Mouse (Mus musculus): ENCODE data around the gene Ackr1.

Gene Ackr1

DNA sequence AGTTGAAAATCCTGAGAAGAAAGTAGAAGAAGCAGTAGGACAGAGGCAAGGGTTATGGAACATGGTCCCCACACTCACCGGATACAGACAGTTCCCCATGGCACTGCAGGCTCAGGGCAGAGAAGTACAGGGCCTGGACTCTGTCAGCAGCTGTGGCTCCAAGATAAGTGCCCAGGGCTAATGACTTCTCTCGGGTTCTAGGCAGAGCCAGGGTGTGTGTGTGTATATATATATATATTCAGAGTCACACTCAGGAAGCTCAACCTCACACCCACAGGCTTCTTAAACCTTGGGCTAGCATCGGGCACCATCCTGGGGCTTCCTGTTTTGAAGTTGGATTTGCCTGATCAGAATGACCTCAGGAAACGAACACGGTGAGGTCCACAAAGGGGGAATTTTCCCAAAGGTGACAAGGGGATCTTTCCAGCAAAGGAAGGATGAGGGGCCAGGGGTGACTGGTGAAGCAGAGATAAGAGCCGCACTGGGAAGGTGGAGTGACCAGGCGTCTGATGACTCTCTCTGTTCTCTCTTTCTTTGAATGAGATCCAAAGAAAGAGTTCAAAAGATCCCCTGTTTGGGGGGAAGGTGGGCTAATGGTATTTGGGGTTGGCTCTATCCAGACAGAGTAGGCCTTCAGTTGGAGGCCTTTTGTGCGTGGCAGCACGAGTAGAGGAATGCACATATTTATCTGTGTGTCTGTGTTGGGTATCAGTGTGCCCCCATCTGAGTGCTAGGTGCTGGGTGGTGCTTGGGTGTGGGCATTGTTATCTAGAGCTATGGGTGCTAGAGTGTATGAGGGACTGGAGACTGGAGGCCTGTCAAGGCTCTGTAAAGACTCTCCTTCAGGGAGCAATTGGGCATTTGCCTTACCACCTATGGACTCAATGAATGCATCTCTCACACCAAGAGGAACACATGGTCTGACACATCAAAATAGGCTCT lies at the start of gene Ackr1:
TSS of gene Ackr1 (minus strand) at position 439 of the 942 bp plus-strand sequence.
- Histone ChIP-seq H3K27me3 (ENCODE audit: control insufficient read depth, insufficient read depth, low read length, poor library complexity, severe bottlenecking) (no peaks in the 10 kb centered on the region), H3K36me3 (ENCODE audit: control insufficient read depth, insufficient read depth, low read length, poor library complexity, severe bottlenecking) (no peaks in the 10 kb centered on the region)
- no peak for DNase-seq (ENCODE audit: low read depth, low spot score)

DNA sequence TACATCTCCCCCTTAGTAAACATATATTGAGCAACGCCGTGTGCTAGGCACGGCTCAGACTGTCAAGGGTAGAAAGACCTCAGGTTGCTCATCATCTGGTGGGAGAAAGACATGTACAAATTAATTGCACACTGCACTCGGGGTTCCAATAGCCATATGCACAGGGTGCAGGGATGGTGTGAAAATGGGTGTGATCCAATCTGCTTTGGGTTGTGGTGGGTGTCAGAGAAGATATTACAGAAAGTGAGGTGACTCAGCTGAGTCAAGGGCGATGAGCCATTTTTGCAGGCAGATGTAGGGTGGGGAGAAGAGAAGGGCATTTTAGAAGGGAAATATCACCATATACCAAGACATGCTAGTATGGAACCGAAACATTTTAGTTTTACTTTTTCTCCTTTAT lies 47.9 kb upstream of the Ackr1 start:
- Histone ChIP-seq H3K36me3 (ENCODE audit: control insufficient read depth, insufficient read depth, low read length, poor library complexity, severe bottlenecking) (no peaks in the 10 kb centered on the region), H3K27me3 (ENCODE audit: control insufficient read depth, insufficient read depth, low read length, poor library complexity, severe bottlenecking) (no peaks in the 10 kb centered on the region; the same call in 1 of the 2 replicates)
- DNase-seq (ENCODE audit: low read depth, low spot score): no peak

- Histone ChIP-seq H3K36me3 (ENCODE audit: control insufficient read depth, insufficient read depth, low read length, poor library complexity, severe bottlenecking) (no peaks in the 10 kb centered on the region), H3K27me3 (ENCODE audit: control insufficient read depth, insufficient read depth, low read length, poor library complexity, severe bottlenecking) (no peaks in the 10 kb centered on the region; the same call in 1 of the 2 replicates)
- peak; percentile 52 for DNase-seq (ENCODE audit: low read depth, low spot score)
Measured at GRCm38 (mm10) chr1:173377380-173378112, 44.0 kb upstream of the Ackr1 start.

GRCm38 (mm10) chr1:173374020-173374419 lies 40.5 kb upstream of the Ackr1 start:
- Histone ChIP-seq H3K36me3 (ENCODE audit: control insufficient read depth, insufficient read depth, low read length, poor library complexity, severe bottlenecking) (no peaks in the 10 kb centered on the region), H3K27me3 (ENCODE audit: control insufficient read depth, insufficient read depth, low read length, poor library complexity, severe bottlenecking) (no peaks in the 10 kb centered on the region)
- DNase-seq (ENCODE audit: low read depth, low spot score): no peak

DNA sequence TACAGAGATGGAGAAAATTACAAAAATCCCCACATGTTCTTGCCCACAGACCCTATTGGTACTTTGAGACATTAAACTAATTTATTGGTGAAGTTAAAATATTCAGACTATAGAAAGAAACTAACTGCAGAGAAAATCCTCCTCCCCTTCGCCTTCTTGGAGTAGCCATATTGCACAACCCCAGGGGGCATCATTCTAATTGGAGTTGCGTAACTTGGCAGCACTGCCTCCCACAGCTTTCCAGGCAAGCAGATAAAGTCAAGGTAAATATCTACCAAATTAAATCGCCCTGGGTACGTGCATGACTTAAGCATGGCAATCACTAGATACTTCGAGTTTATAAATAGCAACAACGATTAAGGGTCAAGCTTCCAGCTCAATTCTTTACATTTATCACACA lies 38.0 kb upstream of the Ackr1 start:
- H3K36me3 ChIP-seq (ENCODE audit: control insufficient read depth, insufficient read depth, low read length, poor library complexity, severe bottlenecking): no peaks in the 10 kb centered on the region
- no peak for DNase-seq (ENCODE audit: low read depth, low spot score)
- H3K27me3 ChIP-seq (ENCODE audit: control insufficient read depth, insufficient read depth, low read length, poor library complexity, severe bottlenecking): no peaks in the 10 kb centered on the region

DNA sequence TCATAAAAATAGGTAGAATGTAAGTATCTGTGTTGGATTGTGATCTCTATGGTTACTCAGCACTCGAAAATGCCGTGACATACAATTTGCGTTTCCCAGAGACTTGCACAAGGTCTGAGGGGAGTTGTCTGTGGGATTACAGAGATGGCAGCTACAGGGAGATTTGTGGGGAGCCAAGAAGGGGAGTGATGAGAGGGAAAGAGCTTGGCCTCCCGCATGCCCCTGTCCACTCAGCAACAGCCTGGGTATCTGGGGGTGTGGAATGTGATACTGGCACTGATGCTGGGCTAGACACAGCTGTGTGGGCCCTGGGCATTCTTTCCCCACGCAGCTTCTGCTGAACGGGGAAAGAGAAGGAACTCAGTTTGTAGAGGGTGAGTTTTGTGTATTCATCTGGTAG lies 36.9 kb upstream of the Ackr1 start:
- no peaks in the 10 kb centered on the region; the same call in 1 of the 2 replicates for H3K27me3 ChIP-seq (ENCODE audit: control insufficient read depth, insufficient read depth, low read length, poor library complexity, severe bottlenecking)
- H3K36me3 ChIP-seq (ENCODE audit: control insufficient read depth, insufficient read depth, low read length, poor library complexity, severe bottlenecking): no peaks in the 10 kb centered on the region
- DNase-seq (ENCODE audit: low read depth, low spot score): no peak

DNA sequence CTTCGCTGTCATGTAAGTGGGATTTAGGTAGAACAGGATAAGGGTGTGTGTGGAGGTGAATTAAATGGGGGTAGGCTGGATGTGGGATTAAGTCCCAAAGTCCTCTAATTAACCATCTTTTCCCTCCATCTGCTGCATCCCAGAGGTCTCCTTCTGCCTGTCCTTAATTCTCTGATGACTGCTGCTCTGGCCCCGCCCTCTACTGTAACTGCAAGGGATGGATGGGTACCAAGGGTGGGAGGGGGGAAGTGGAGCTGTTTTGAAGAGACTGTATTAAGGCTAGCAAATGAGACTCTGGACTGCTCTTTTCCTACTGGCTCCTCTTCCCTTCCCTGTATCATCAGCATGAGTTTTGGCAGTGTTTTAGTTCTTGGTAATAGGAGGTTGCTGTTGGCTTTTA lies 36.1 kb upstream of the Ackr1 start:
- no peaks in the 10 kb centered on the region; the same call in 1 of the 2 replicates for H3K27me3 ChIP-seq (ENCODE audit: control insufficient read depth, insufficient read depth, low read length, poor library complexity, severe bottlenecking)
- H3K36me3 ChIP-seq (ENCODE audit: control insufficient read depth, insufficient read depth, low read length, poor library complexity, severe bottlenecking): no peaks in the 10 kb centered on the region
- DNase-seq (ENCODE audit: low read depth, low spot score): no peak

- DNase-seq (ENCODE audit: low read depth, low spot score): no peak
- no peaks in the 10 kb centered on the region; the same call in 1 of the 2 replicates for H3K27me3 ChIP-seq (ENCODE audit: control insufficient read depth, insufficient read depth, low read length, poor library complexity, severe bottlenecking)
- H3K36me3 ChIP-seq (ENCODE audit: control insufficient read depth, insufficient read depth, low read length, poor library complexity, severe bottlenecking): no peaks in the 10 kb centered on the region
Measured at GRCm38 (mm10) chr1:173367356-173368046, 34.0 kb upstream of the Ackr1 start, which contains the start of gene Cadm3. Gene Cadm3, minus strand, starts transcription at chr1:173367695.

GRCm38 (mm10) chr1:173366701-173367355 lies 33.3 kb upstream of the Ackr1 start:
- H3K36me3 ChIP-seq (ENCODE audit: control insufficient read depth, insufficient read depth, low read length, poor library complexity, severe bottlenecking): no peaks in the 10 kb centered on the region
- H3K27me3 ChIP-seq (ENCODE audit: control insufficient read depth, insufficient read depth, low read length, poor library complexity, severe bottlenecking): no peaks in the 10 kb centered on the region; the same call in 1 of the 2 replicates
- DNase-seq (ENCODE audit: low read depth, low spot score): no peak

- Histone ChIP-seq H3K27me3 (ENCODE audit: control insufficient read depth, insufficient read depth, low read length, poor library complexity, severe bottlenecking) (no peaks in the 10 kb centered on the region; the same call in 1 of the 2 replicates), H3K36me3 (ENCODE audit: control insufficient read depth, insufficient read depth, low read length, poor library complexity, severe bottlenecking) (no peaks in the 10 kb centered on the region)
- peak; percentile 15 for DNase-seq (ENCODE audit: low read depth, low spot score)
Measured at GRCm38 (mm10) chr1:173365970-173366409, 32.4 kb upstream of the Ackr1 start.

DNA sequence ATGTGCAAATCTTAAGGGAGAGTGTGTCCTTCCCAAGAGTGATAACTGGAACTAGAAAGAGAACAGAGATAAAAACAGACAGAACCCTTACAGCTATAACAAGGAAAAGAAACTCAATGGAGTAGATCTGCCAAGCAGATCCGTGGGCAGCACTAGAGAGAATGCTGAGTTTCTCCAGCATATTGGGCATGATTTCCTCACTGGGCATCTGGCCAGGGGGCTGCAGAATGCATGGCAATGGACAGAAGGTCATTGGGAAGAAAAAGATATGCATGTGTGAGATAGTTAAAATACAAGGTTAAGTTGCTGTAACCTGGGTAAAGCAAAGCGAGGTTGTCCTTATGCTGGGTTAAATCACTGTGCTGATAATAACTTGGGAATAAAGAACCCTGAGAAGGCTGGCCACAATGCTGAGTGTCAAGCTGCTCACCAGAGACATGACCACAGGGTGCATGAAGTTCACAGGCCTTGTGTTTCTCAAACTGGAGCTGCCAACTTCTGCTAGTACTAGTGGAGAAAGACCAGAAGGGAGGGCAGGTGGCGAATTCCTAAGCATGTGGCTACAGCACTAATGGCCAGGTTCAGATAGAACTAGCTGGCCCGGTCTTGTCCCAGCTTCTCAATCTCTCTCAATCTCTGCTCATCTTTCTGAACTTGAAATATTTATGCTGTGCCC lies 30.7 kb upstream of the Ackr1 start:
- no peak for DNase-seq (ENCODE audit: low read depth, low spot score)
- Histone ChIP-seq H3K36me3 (ENCODE audit: control insufficient read depth, insufficient read depth, low read length, poor library complexity, severe bottlenecking) (no peaks in the 10 kb centered on the region), H3K27me3 (ENCODE audit: control insufficient read depth, insufficient read depth, low read length, poor library complexity, severe bottlenecking) (no peaks in the 10 kb centered on the region; the same call in 1 of the 2 replicates)

DNA sequence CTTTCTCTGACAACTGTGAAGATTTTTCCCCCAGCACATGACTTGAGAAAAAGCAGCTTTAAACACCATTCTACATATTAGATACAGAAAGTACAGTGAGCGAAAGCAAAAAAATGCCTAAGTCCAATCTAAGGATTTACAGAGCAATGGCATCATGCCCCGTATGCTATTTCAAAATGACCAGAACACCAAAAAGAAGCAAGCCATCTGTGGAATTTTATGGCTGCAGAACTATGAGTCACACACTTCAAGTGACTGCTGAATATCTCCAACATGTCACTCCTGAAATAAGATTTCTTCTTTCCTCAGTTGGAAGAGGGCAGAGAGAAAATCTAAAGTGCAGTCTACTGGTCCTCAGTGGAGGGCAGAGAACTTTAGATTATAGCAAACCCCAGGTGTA lies 29.9 kb upstream of the Ackr1 start:
- no peak for DNase-seq (ENCODE audit: low read depth, low spot score)
- Histone ChIP-seq H3K36me3 (ENCODE audit: control insufficient read depth, insufficient read depth, low read length, poor library complexity, severe bottlenecking) (no peaks in the 10 kb centered on the region), H3K27me3 (ENCODE audit: control insufficient read depth, insufficient read depth, low read length, poor library complexity, severe bottlenecking) (no peaks in the 10 kb centered on the region; the same call in 1 of the 2 replicates)

- Histone ChIP-seq H3K27me3 (ENCODE audit: control insufficient read depth, insufficient read depth, low read length, poor library complexity, severe bottlenecking) (no peaks in the 10 kb centered on the region; the same call in 1 of the 2 replicates), H3K36me3 (ENCODE audit: control insufficient read depth, insufficient read depth, low read length, poor library complexity, severe bottlenecking) (no peaks in the 10 kb centered on the region)
- peak; percentile 50 for DNase-seq (ENCODE audit: low read depth, low spot score)
Measured at GRCm38 (mm10) chr1:173361651-173362050, 28.1 kb upstream of the Ackr1 start.

Data from splenic B cell, adult 2 months (primary cell).